Mouse (Mus musculus) heart, embryonic 10.5 days (tissue): Measurements from ENCODE around the gene Mzt1. TPM values are rescaled to one million over a fixed set of nuclear protein-coding genes. Genes with fewer than 3 reads are reported as not detected.

ENCODE experiments used
- DNase-seq: peaks from one replicate; pipeline ENCODE4 v3.0.0-alpha.2; 2017; ENCODE audit warnings: low spot score
- H3K27ac ChIP-seq: fragments of 300-500 bp; sonication (generic); 2 replicates; pipeline ENCODE4 v1.5.1; 2016; ENCODE audit warnings: mild to moderate bottlenecking
- H3K27me3 ChIP-seq: fragments of 300-500 bp; sonication (generic); 2 replicates; pipeline ENCODE4 v1.6.1; 2016; ENCODE audit warnings: mild to moderate bottlenecking; ENCODE audit not compliant: poor library complexity, insufficient read depth, severe bottlenecking
- H3K36me3 ChIP-seq: fragments of 300-500 bp; sonication (generic); 2 replicates; pipeline ENCODE4 v1.6.1; 2016; ENCODE audit warnings: mild to moderate bottlenecking, moderate library complexity
- H3K4me1 ChIP-seq: fragments of 300-500 bp; sonication (generic); 2 replicates; pipeline ENCODE4 v1.6.1; 2016; ENCODE audit warnings: mild to moderate bottlenecking
- H3K4me3 ChIP-seq: fragments of 300-500 bp; sonication (generic); 2 replicates; pipeline ENCODE4 v1.5.1; 2016; ENCODE audit warnings: mild to moderate bottlenecking, moderate library complexity
- H3K9me3 ChIP-seq: fragments of 300-500 bp; sonication (generic); 2 replicates; pipeline ENCODE4 v1.6.1; 2016; ENCODE audit warnings: mild to moderate bottlenecking, moderate library complexity
- WGBS: fragments of 180-500 bp; shearing (Covaris S2); methylation state at CpG from one replicate; pipeline ENCODE4 v1.1.7; 2016; 5-methylcytosine and 5-hydroxymethylcytosine counted together
- polyA plus RNA-seq: library from polyadenylated mRNA; unstranded; fragments of >200 nt; fragmentation: Nextera tagmentation; extraction: Ambion mirVana; gene quantifications from 2 replicates; pipeline ENCODE4 v1.2.1, GENCODE M21; 2016

Gene Mzt1
- polyA plus RNA-seq, 1 experiment from 2014 or later, result 92.2 TPM

GRCm38 (mm10) chr14:98990636-98991035 lies 55.3 kb downstream of the Mzt1 start:
- WGBS, result 72% methylated on average over 3 of the region's 3 CpGs
- H3K27me3 ChIP-seq, result no peaks in the 10 kb centered on the region
- H3K27ac ChIP-seq, result no peak overlapping the region
- no peak overlapping the region for H3K4me3 ChIP-seq
- H3K4me1 ChIP-seq, result no peaks in the 10 kb centered on the region
- H3K9me3 ChIP-seq, result no peaks in the 10 kb centered on the region
- H3K36me3 ChIP-seq, result no peaks in the 10 kb centered on the region
- DNase-seq, result no peak

- WGBS, result 29% methylated on average over 3 of the region's 3 CpGs
Observed at GRCm38 (mm10) chr14:98989818-98990217, 56.1 kb downstream of the Mzt1 start.

More at GRCm38 (mm10) chr14:98989818-98990217, 56.1 kb downstream of the Mzt1 start:
- Histone ChIP-seq H3K4me3 (no peak overlapping the region), H3K27me3 (no peaks in the 10 kb centered on the region), H3K9me3 (no peaks in the 10 kb centered on the region), H3K36me3 (no peaks in the 10 kb centered on the region), H3K4me1 (no peaks in the 10 kb centered on the region), H3K27ac (no peak overlapping the region)
- no peak for DNase-seq

Other genes with a start within 250 kb of the Mzt1 start
- gene Rpl36a-ps1, start 51.8 kb downstream of the Mzt1 start, polyA plus RNA-seq, result 0.46 and 1.5 TPM in 2 replicates
- 58.1 and 65.2 TPM in 2 replicates for gene Bora, start 88 bp upstream of the Mzt1 start, polyA plus RNA-seq
- gene Pibf1, start 53.3 kb upstream of the Mzt1 start, polyA plus RNA-seq, result 16.4 and 18.5 TPM in 2 replicates
- gene Dis3, start 53.6 kb upstream of the Mzt1 start, polyA plus RNA-seq, result 29.1 and 37.2 TPM in 2 replicates